Mouse (Mus musculus) bone marrow macrophage, adult 2 months (primary cell): Measurements from ENCODE around the gene Nbea.

Experiments used
- CTCF ChIP-seq: IDR thresholded peaks from 2 replicates; pipeline ENCODE4 v1.5.1; 2012; ENCODE audit warnings: low read depth, mild to moderate bottlenecking, low read length, moderate library complexity
- POLR2A ChIP-seq: IDR thresholded peaks from 2 replicates; pipeline ENCODE4 v1.6.1; 2012; ENCODE audit warnings: mild to moderate bottlenecking, low read depth, low read length, borderline replicate concordance

DNA sequence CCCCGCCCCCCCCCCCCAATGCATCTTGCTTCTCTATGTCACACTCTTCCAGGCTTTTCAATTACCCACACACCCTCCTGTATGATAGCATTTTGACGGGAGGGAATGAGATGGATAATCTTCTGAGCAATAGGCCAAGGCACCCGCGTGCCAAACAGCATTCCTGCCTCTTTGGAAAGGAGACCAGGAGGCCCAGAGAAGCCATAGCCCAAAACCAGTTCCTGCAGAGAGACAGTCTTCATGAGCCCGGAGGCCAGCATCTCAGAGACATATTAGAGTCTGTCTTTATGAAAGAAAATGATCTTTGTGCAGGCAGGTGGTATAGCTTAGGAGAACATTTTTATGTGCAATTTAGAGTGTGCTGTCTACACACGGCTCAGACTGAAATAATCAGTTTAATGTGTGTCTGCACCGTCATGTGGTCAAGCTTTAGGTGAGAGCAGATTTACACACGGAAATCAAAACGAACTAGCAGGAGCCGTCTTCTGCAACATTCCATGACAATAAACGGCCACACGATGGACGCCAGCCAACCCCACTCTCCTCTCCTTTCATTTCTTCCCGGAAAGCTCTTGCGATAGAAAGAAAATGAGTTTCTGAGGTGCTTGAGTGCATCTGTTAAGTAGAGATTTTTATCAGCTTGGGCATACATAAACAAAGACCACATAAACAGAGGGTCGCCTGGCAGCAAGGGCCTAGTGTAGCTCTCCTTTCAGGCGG is 584.0 kb downstream of the Nbea start:
- TF ChIP-seq CTCF (no peak), POLR2A (no peak)
